Mouse (Mus musculus): ENCODE results near the gene Odf3.

DNA sequence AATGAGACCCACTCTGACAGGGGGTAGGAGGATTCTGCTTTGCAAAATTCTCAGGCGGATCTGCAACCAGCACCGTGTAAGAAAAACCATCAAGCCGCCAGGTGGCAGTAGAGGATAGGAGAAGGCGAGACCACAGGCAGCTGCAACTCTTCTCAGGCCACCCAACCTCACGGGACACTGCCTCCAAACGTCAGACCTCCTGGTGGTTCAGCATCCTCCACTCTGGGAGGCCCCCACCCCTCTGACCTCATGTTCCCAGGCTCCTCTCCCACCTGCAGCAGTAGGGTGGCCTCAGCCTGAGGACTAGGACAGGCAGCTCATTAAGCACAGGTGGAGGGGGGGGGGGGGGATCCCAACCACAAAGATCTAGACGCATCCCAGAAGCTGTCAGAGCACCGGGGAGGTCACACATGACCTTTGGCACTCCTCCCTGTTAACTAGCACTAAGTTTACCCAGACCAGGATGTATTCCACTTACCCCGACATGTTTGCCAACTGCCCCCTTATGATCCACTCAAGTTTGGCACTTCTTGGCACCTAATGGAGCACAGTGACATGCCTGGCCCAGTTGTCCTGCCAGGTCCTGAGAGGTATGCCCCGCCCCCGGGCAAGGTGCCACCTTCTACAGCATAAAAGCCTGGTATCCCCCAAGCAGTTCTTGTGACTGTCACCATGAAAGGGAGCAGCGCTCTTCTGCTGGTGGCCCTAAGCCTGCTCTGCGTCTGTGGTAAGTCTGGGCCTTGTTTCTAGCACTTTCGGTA lies 2.5 kb upstream of the Odf3 start, which contains the start of gene Scgb1c1:
- TF ChIP-seq CTCF (IDR thresholded peaks at IDR 0.05; ENCODE audit: low read depth, low read length) (peak; percentile 44; the same call in 1 of the 2 replicates), GATA1 (IDR thresholded peaks at IDR 0.05; ENCODE audit: borderline replicate concordance, low read length) (no peak), TAL1 (conservative IDR thresholded peaks at IDR 0.05; ENCODE audit: low read depth, low read length) (no peak), POLR2AphosphoS5 (IDR thresholded peaks at IDR 0.05; ENCODE audit: insufficient replicate concordance, low read depth, low read length) (no peak), GATA2 (IDR thresholded peaks at IDR 0.05; ENCODE audit: borderline replicate concordance, low read depth, low read length) (no peak)
